Mouse (Mus musculus) right cerebral cortex, postnatal 14 days (tissue): Measurements from ENCODE around the gene Gstm3.
"Not testable (repeated sequence)": the region's sequence is repeated elsewhere in the genome, so short reads cannot be mapped to it uniquely, and the experiment has no call there.

Experiments
- DNase-seq: peaks from one replicate; pipeline ENCODE4 v3.0.0; 2022

The Gstm3 gene

GRCm38 (mm10) chr3:107968724-107969395 lies at the start of gene Gstm3:
TSS of gene Gstm3 (minus strand) at chr3:107969283.
- no peak for DNase-seq

GRCm38 (mm10) chr3:108018190-108018820 lies 49.2 kb upstream of the Gstm3 start:
- no peak for DNase-seq

GRCm38 (mm10) chr3:108017473-108018189 lies 48.5 kb upstream of the Gstm3 start, which contains the start of gene Gstm1:
TSS of gene Gstm1 (minus strand) at chr3:108017973.
- peak; percentile 95 for DNase-seq

- not testable (repeated sequence) for DNase-seq
Observed at GRCm38 (mm10) chr3:108016468-108016867, 47.4 kb upstream of the Gstm3 start.

GRCm38 (mm10) chr3:108014974-108015346 lies 45.9 kb upstream of the Gstm3 start:
- DNase-seq, result no peak

GRCm38 (mm10) chr3:108014098-108014973 lies 45.3 kb upstream of the Gstm3 start:
- DNase-seq, result no peak

GRCm38 (mm10) chr3:108013331-108013871 lies 44.3 kb upstream of the Gstm3 start:
- peak; percentile 26 for DNase-seq

GRCm38 (mm10) chr3:108011558-108011957 lies 42.5 kb upstream of the Gstm3 start:
- DNase-seq, result no peak

- DNase-seq, result peak; percentile 30
Observed at GRCm38 (mm10) chr3:108010286-108010685, 41.2 kb upstream of the Gstm3 start.

GRCm38 (mm10) chr3:108002021-108002420 lies 32.9 kb upstream of the Gstm3 start:
- no peak for DNase-seq

- DNase-seq, result no peak
Observed at GRCm38 (mm10) chr3:107999491-107999890, 30.4 kb upstream of the Gstm3 start.

GRCm38 (mm10) chr3:107998591-107998990 lies 29.5 kb upstream of the Gstm3 start:
- no peak for DNase-seq

- no peak for DNase-seq
Observed at GRCm38 (mm10) chr3:107996576-107996975, 27.5 kb upstream of the Gstm3 start.

- not testable (repeated sequence) for DNase-seq
Observed at GRCm38 (mm10) chr3:107995974-107996373, 26.9 kb upstream of the Gstm3 start.

GRCm38 (mm10) chr3:107986041-107986562 lies 17.0 kb upstream of the Gstm3 start, which contains the start of gene Gstm2:
TSS of gene Gstm2 (minus strand) at chr3:107986453.
- DNase-seq, result no peak

- not testable (repeated sequence) for DNase-seq
Observed at GRCm38 (mm10) chr3:107985141-107985540, 16.1 kb upstream of the Gstm3 start.

- no peak for DNase-seq
Observed at GRCm38 (mm10) chr3:107984471-107984870, 15.4 kb upstream of the Gstm3 start.

GRCm38 (mm10) chr3:107983771-107984170 lies 14.7 kb upstream of the Gstm3 start:
- no peak for DNase-seq

GRCm38 (mm10) chr3:107982726-107983125 lies 13.6 kb upstream of the Gstm3 start:
- no peak for DNase-seq

- DNase-seq, result no peak
Observed at GRCm38 (mm10) chr3:107981261-107981660, 12.2 kb upstream of the Gstm3 start.

- no peak for DNase-seq
Observed at GRCm38 (mm10) chr3:107977691-107978090, 8.6 kb upstream of the Gstm3 start.

- DNase-seq, result no peak
Observed at GRCm38 (mm10) chr3:107974237-107974636, 5.2 kb upstream of the Gstm3 start.
